Mouse (Mus musculus): ENCODE results near the gene Alyref.

The Alyref gene

DNA sequence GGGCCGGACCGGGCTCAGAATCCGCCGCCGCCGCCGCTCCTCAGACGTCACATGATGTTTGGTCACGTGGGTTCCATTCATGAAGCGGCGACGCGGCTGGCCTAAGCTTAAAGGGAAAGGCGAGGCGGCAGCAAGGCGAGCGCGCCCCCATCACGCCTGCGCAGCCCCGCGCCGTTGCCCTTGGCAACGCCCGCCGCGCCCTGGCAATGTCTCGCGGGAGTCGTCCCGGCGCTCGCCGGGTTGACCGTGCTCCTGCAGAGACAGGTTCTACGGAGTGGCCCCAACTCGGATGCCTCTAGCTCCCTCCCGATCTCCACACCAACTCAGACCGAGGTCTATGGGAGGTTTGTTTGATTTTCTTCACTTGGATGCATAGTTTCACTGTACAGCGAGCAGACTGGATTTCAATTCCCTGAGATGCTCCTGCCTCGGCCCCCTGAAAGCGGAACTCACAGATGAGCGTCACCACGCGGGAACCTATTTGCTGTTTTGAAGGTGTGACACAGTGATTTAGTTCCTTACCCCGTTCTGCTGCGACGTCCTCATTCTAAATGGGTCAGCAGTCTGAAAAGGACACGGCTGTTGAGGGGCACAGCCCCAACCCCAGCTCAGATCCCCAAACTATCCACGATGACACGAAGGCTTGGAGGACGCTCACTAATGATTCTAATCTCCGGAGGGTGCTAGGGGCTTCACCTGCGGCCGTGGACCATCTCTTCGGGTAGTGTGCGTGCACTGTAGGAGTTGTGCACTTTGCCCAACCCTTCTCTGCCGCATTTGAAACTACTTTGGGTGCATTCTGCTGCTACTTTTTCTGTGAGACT is 35.6 kb upstream of the Alyref start, which contains the start of gene Mafg:
Mafg (minus strand) TSS at position 81 of the 824 bp plus-strand sequence.
- peaks cover 77% of the 10 kb centered on the region for H3K4me1 ChIP-seq (replicated peaks; ENCODE audit: low read depth, low read length)

DNA sequence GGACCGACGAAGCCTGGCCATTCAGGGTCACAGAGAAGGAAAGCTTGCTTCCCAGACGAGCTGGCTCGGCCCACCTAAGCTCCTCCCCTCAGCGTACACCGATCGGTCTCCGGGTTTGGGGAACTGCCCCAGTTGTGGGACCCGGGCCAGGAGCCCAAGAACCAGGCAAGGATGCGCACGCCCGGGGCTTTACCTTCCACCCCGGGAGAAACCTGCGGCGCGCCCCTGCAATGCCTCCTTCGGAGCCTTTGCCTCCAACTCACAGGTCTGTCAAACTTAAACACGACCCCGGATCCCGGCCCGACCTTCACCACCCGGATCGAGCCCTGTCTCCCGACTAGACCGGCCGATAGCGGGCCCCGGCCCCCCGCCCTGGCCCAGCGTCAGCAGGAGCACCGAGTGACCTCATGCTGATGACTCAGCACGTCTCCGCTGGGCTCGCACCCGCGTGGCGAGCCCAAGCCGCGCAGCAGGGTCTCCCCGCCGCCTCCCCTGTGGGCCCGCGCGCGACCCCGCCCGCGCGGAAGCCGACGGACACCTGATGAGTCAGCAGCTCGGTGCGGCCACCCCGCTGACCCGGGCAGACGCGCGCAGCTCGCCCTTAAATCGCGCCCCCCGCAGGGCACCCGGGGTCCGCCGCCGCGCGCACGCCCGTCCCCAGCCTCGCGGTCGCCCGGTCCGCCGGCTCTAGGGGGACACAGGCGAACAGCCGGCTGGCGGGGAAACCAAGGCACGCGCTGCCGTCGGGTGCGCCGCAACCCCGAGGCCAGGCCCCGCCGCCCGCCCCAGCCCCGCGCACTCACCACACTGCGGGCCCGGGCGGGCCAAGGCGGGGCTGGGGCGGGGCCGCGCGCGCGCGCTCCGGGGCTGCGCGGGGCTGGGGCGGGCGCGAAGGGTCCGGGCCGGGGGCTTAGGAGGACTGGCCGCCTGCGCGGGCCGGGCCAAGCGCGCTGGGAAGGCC is 34.7 kb upstream of the Alyref start:
- Histone ChIP-seq H3K36me3 (ENCODE audit: insufficient read depth, low read length) (peaks cover 51% of the 10 kb centered on the region), H3K4me3 (replicated peaks; ENCODE audit: low read length) (peak overlapping the region; percentile 95), H3K9me3 (ENCODE audit: low read length) (no peaks in the 10 kb centered on the region), H3K4me1 (replicated peaks; ENCODE audit: low read depth, low read length) (peaks cover 86% of the 10 kb centered on the region), H3K27me3 (ENCODE audit: insufficient read depth, low read length) (no peaks in the 10 kb centered on the region)
- TF ChIP-seq CTCF (conservative IDR thresholded peaks at IDR 0.05; ENCODE audit: low read length): no peak
- TF ChIP-seq NANOG (IDR thresholded peaks at IDR 0.05; ENCODE audit: borderline replicate concordance, low read length): no peak
- no peak for TF ChIP-seq POU5F1 (IDR thresholded peaks at IDR 0.05; ENCODE audit: borderline replicate concordance, low read length)

More for the DNA sequence above, 35.6 kb upstream of the Alyref start, which contains the start of gene Mafg:
- peak within 1 kb of the TSS; percentile 95 for H3K4me3 ChIP-seq (replicated peaks; ENCODE audit: low read length)
- peaks cover 46% of the 10 kb centered on the region for H3K36me3 ChIP-seq (ENCODE audit: insufficient read depth, low read length)
- no peak for TF ChIP-seq NANOG (IDR thresholded peaks at IDR 0.05; ENCODE audit: borderline replicate concordance, low read length)
- no peak for TF ChIP-seq POU5F1 (IDR thresholded peaks at IDR 0.05; ENCODE audit: borderline replicate concordance, low read length)
- TF ChIP-seq CTCF (conservative IDR thresholded peaks at IDR 0.05; ENCODE audit: low read length): no peak
- no peaks in the 10 kb centered on the region for H3K27me3 ChIP-seq (ENCODE audit: insufficient read depth, low read length)
- no peaks in the 10 kb centered on the region for H3K9me3 ChIP-seq (ENCODE audit: low read length)

DNA sequence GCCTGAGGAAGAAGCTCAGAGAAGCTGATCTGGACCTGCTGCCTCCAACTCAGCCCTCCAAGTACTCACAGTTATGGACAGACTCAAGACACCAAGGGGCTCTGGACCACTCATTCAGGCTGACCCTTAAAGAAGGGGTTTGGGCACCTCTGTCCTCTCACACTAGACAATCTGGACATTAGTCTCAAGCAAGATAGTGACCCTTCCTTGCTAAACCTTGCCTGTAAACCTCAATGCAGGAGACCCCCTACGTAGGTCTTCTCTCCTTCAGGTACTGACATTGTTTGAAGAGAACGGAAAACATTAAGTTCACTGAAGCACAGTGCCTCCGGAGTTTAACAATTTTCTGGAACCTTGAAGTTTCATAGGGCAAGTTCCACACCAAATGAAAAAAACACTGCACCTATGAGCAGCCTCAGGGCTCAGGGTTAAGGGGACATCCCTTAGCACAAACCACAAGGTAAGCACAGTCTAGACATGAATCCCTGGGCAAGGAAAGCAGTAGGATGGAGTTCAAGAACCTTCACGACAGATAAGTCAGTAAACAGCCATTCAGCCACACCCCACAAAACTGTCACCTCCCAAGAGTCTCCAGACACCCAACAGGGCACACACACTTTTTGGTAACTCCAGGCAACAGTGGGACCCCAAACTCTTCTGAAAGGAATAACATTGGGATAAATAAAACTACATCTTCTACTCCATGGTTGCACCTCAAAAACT is 33.7 kb upstream of the Alyref start:
- H3K27me3 ChIP-seq (ENCODE audit: insufficient read depth, low read length): no peaks in the 10 kb centered on the region
- H3K4me1 ChIP-seq (replicated peaks; ENCODE audit: low read depth, low read length): peaks cover 88% of the 10 kb centered on the region
- H3K9me3 ChIP-seq (ENCODE audit: low read length): no peaks in the 10 kb centered on the region
- H3K4me3 ChIP-seq (replicated peaks; ENCODE audit: low read length): peak overlapping the region; percentile 95
- H3K36me3 ChIP-seq (ENCODE audit: insufficient read depth, low read length): peaks cover 53% of the 10 kb centered on the region
- TF ChIP-seq NANOG (IDR thresholded peaks at IDR 0.05; ENCODE audit: borderline replicate concordance, low read length) (no peak), POU5F1 (IDR thresholded peaks at IDR 0.05; ENCODE audit: borderline replicate concordance, low read length) (no peak), CTCF (conservative IDR thresholded peaks at IDR 0.05; ENCODE audit: low read length) (no peak)

DNA sequence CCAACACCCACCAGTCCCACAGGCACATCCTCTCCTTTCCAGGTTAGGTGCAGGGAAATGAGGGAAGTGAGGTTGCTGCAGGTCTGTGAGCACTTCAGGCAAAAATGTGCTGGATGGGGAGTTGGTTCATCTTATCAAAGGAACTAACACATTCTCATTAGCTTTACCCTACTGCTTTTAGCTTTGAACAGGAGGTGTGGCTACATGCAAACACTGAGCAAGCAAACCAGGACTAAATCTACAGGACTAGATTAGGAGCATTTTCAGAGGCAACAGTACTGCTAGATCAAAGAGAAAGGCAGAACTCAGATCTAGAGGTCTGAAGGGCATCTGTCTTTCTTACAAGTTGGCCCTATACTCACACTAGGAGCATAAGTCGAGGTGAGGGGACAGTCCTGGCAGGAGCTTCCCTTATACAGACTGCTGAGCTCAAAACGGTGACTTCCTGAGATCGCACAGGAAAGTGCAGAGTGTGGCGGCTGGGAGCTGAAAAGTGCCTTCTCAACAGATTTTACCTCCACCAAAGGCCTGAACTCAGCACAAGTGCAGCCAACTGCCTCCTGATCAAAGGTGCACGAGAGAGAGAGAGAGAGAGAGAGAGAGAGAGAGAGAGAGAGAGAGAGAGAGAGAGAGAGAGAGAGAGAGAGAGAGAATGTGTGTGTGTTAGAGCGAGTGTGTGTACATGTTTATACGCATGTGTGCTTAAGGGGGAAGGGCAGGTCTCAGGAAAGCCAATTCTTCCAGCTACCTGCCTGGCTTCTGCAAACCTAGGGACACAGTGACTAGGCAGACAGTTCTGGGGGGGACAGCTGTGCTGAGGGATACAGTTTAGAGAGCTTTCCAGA is 32.9 kb upstream of the Alyref start:
- Histone ChIP-seq H3K27me3 (ENCODE audit: insufficient read depth, low read length) (no peaks in the 10 kb centered on the region), H3K4me1 (replicated peaks; ENCODE audit: low read depth, low read length) (peaks cover 88% of the 10 kb centered on the region), H3K9me3 (ENCODE audit: low read length) (no peaks in the 10 kb centered on the region), H3K36me3 (ENCODE audit: insufficient read depth, low read length) (peaks cover 53% of the 10 kb centered on the region), H3K4me3 (replicated peaks; ENCODE audit: low read length) (peak overlapping the region; percentile 95)
- no peak for TF ChIP-seq POU5F1 (IDR thresholded peaks at IDR 0.05; ENCODE audit: borderline replicate concordance, low read length)
- TF ChIP-seq NANOG (IDR thresholded peaks at IDR 0.05; ENCODE audit: borderline replicate concordance, low read length): no peak
- TF ChIP-seq CTCF (conservative IDR thresholded peaks at IDR 0.05; ENCODE audit: low read length): no peak

DNA sequence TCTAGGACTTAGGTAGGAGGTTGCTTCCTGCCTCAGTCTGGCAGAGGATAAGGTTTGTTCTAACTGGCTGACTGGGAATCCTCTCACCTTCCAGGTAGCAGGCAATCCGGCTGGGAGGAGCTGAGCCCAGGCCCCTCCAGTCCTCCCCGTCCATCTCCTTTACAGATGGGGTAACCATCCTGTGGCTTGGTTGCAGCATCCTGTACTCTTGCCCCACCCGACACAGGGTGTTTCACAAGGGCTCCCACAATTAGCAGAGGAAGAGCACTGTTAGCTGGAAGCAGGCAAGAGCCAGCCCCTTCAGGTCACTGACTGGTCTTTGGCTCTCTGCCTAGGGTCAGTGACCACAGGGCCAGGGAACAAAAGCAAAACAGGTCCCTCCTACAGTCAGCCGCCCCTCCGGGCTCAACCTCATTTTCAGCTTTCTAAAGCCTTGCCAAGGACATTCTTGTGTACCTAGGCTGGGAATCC is 32.3 kb upstream of the Alyref start:
- Histone ChIP-seq H3K4me1 (replicated peaks; ENCODE audit: low read depth, low read length) (peaks cover 88% of the 10 kb centered on the region), H3K4me3 (replicated peaks; ENCODE audit: low read length) (peak overlapping the region; percentile 95), H3K36me3 (ENCODE audit: insufficient read depth, low read length) (peaks cover 54% of the 10 kb centered on the region), H3K27me3 (ENCODE audit: insufficient read depth, low read length) (no peaks in the 10 kb centered on the region), H3K9me3 (ENCODE audit: low read length) (no peaks in the 10 kb centered on the region)
- TF ChIP-seq NANOG (IDR thresholded peaks at IDR 0.05; ENCODE audit: borderline replicate concordance, low read length) (no peak), POU5F1 (IDR thresholded peaks at IDR 0.05; ENCODE audit: borderline replicate concordance, low read length) (no peak), CTCF (conservative IDR thresholded peaks at IDR 0.05; ENCODE audit: low read length) (no peak)

DNA sequence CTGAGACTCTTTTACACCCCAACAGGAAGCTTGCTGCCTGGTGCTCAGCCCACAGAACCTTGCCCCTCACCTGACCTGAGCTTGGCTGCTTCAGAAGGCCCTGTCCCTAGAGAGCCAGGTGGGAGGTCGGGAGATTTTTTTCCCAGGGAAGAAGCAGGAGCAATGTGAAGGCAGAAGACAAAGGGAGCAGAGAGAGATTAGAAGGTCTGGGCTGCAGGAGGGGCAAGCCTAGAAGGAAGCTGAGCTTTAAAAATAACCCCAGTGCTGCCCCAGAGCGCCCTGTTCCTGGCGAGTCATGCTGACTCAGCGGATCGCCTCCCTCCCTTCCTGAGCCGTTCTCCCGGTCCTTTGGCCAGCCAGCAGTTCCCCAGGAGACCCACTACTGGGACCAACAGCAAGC is 31.7 kb upstream of the Alyref start:
- H3K36me3 ChIP-seq (ENCODE audit: insufficient read depth, low read length): peaks cover 57% of the 10 kb centered on the region
- peak overlapping the region; percentile 95 for H3K4me3 ChIP-seq (replicated peaks; ENCODE audit: low read length)
- peaks cover 88% of the 10 kb centered on the region for H3K4me1 ChIP-seq (replicated peaks; ENCODE audit: low read depth, low read length)
- no peaks in the 10 kb centered on the region for H3K27me3 ChIP-seq (ENCODE audit: insufficient read depth, low read length)
- H3K9me3 ChIP-seq (ENCODE audit: low read length): no peaks in the 10 kb centered on the region
- TF ChIP-seq POU5F1 (IDR thresholded peaks at IDR 0.05; ENCODE audit: borderline replicate concordance, low read length) (no peak), CTCF (conservative IDR thresholded peaks at IDR 0.05; ENCODE audit: low read length) (no peak), NANOG (IDR thresholded peaks at IDR 0.05; ENCODE audit: borderline replicate concordance, low read length) (no peak)

DNA sequence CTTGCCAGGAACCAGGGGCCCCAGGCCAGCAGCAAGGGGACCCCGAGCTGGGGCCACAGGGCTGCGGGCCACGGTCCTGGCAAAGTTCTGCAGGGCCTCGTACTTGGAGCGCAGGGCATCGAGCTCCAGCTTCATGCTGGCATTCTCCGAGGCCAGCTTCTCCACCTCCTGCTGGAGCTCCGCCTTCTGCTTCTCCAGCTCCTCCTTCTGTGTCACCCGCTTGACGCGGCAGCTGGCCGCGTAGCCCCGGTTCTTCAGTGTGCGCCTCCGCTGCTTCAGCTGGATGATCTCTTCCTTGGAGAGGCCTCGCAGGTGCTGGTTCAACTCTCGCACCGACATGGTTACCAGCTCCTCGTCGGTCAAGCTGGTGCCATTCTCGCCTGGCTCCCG is 31.2 kb upstream of the Alyref start:
- Histone ChIP-seq H3K9me3 (ENCODE audit: low read length) (no peaks in the 10 kb centered on the region), H3K4me3 (replicated peaks; ENCODE audit: low read length) (peak overlapping the region; percentile 95), H3K36me3 (ENCODE audit: insufficient read depth, low read length) (peaks cover 57% of the 10 kb centered on the region), H3K4me1 (replicated peaks; ENCODE audit: low read depth, low read length) (peaks cover 82% of the 10 kb centered on the region), H3K27me3 (ENCODE audit: insufficient read depth, low read length) (no peaks in the 10 kb centered on the region)
- no peak for TF ChIP-seq CTCF (conservative IDR thresholded peaks at IDR 0.05; ENCODE audit: low read length)
- TF ChIP-seq NANOG (IDR thresholded peaks at IDR 0.05; ENCODE audit: borderline replicate concordance, low read length): no peak
- TF ChIP-seq POU5F1 (IDR thresholded peaks at IDR 0.05; ENCODE audit: borderline replicate concordance, low read length): no peak
